Mouse (Mus musculus) erythroblast, embryonic 14.5 days (primary cell): ENCODE results near the gene Fanca.

ENCODE experiments used
- GATA1 ChIP-seq: IDR thresholded peaks from 2 replicates; pipeline ENCODE4 v1.6.1; 2012; ENCODE audit warnings: low read length, inconsistent platforms, mixed read lengths
- TAL1 ChIP-seq: IDR thresholded peaks from 3 replicates; pipeline ENCODE4 v1.6.1; 2012; ENCODE audit warnings: low read length, inconsistent platforms, mixed read lengths

DNA sequence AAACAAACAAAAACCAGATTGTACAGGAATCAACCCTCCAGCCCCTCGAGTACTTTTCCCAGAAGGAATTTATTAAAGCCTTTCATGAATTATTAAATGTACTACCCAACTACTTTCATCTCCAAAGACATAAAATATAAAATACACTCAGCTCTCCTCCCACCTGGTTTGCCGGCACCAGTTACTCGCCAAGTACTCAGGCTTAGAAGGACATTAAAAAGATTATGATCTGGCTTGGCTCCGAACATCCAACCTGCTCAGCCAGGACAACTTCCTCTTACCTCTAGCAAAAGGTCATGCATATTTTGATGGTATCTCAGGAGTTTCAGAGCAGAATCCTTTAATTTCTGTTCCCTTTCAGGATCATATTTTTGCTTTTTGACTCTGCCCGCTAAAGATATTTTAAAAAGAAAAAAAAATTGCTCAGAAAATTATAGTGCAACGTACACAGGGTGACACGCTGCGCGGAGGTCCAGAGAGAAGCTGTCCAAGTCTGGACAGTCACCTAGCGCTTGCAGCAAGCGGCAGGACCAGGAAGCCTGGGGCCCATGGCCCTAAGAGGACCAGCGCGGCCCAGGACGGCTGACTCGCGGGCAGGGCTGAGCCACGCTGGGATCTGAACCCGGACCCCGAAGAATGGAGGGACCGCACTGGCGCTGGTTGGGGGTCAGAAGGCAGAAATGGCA lies 452 bp downstream of the Fanca start:
- no peak for TF ChIP-seq GATA1
- no peak for TF ChIP-seq TAL1
